In genomic region chr7:139949893-139950282, GRCm38 (mm10) we compare ENCODE assay signal across 8 mouse cellular contexts. TPM values are rescaled to one million over a fixed set of nuclear protein-coding genes. Genes with fewer than 3 reads are reported as not detected.
DNase-seq lines count a peak whose midpoint lies in the region; ATAC-seq and TF ChIP-seq lines count a peak whose summit lies in the region.

No protein-coding gene starts in this region.

- H3K4me3 ChIP-seq in kidney, adult 2 months (ENCODE audit: insufficient read depth, low read depth, low read length), result peak overlapping the region; percentile 66
- peak overlapping the region; percentile 61 for H3K4me3 ChIP-seq in lung, postnatal 0 days (ENCODE audit: low read depth, low read length)
- H3K4me3 ChIP-seq in olfactory bulb, adult 2 months (ENCODE audit: insufficient read depth, low read depth, low read length), result peak overlapping the region; percentile 46

- TF ChIP-seq CTCF in brain, embryonic 14.5 days (IDR thresholded peaks at IDR 0.05; ENCODE audit: borderline replicate concordance, extremely low read depth, insufficient read depth, insufficient read length), result peak; percentile 57
- peak; percentile 34; the same call in 1 of the 2 replicates for TF ChIP-seq CTCF in kidney, adult 2 months (conservative IDR thresholded peaks at IDR 0.05; ENCODE audit: insufficient read depth, insufficient read length, low read depth, low read length)
- TF ChIP-seq CTCF in lung, postnatal 0 days (IDR thresholded peaks at IDR 0.05), result peak; percentile 71
- no peak for TF ChIP-seq CTCF in olfactory bulb, adult 2 months (IDR thresholded peaks at IDR 0.05; ENCODE audit: insufficient read depth, low read depth, low read length)

- no peak for TF ChIP-seq EP300 in lung, postnatal 0 days (IDR thresholded peaks at IDR 0.05)

- H3K27me3 ChIP-seq in kidney, adult 2 months (replicated peaks; ENCODE audit: control insufficient read depth, insufficient read depth, low read length), result no peaks in the 10 kb centered on the region
- H3K27me3 ChIP-seq in lung, postnatal 0 days (replicated peaks; ENCODE audit: insufficient read depth, low read length), result no peaks in the 10 kb centered on the region; the same call in none of the 2 replicates

- H3K4me1 ChIP-seq in kidney, adult 2 months (ENCODE audit: control insufficient read depth, insufficient read depth, low read length), result no peaks in the 10 kb centered on the region
- no peaks in the 10 kb centered on the region for H3K4me1 ChIP-seq in lung, postnatal 0 days (ENCODE audit: insufficient read depth, low read depth, low read length)
- H3K4me1 ChIP-seq in olfactory bulb, adult 2 months (ENCODE audit: control insufficient read depth, insufficient read depth, low read length), result peaks cover 14% of the 10 kb centered on the region

- DNase-seq in embryo, embryonic 10 days (ENCODE audit: low spot score), result peak; percentile 78
- no peak for DNase-seq in embryo, embryonic 9.5 days (ENCODE audit: extremely low spot score)
- peak; percentile 50 for DNase-seq in brain, embryonic 14.5 days (ENCODE audit: low read depth)
- DNase-seq in heart, adult 18-20 months, result peak; percentile 63 to 71
- peak; percentile 41 for DNase-seq in kidney, adult 2 months
- peak; percentile 85 for DNase-seq in lung, postnatal 0 days (ENCODE audit: low spot score)
- no peak for DNase-seq in cerebellum, postnatal 36 days

- no peak for TF ChIP-seq POLR2A in brain, embryonic 14.5 days (IDR thresholded peaks at IDR 0.05; ENCODE audit: borderline replicate concordance, extremely low read depth, insufficient read depth, insufficient read length, poor library complexity, severe bottlenecking)
- no peak for TF ChIP-seq POLR2A in kidney, adult 2 months (IDR thresholded peaks at IDR 0.05; ENCODE audit: low read depth, low read length)
- TF ChIP-seq POLR2A in olfactory bulb, adult 2 months (IDR thresholded peaks at IDR 0.05; ENCODE audit: insufficient read depth, low read depth, low read length), result no peak

- no peaks in the 10 kb centered on the region for H3K36me3 ChIP-seq in kidney, adult 2 months (ENCODE audit: control insufficient read depth, insufficient read depth, low read length)
- H3K36me3 ChIP-seq in lung, postnatal 0 days (ENCODE audit: insufficient read depth, low read length), result no peaks in the 10 kb centered on the region

- H3K4me2 ChIP-seq in lung, postnatal 0 days (replicated peaks; ENCODE audit: low read depth, low read length), result peak overlapping the region; percentile 89

- 10% methylated on average over 15 of the region's 15 CpGs for WGBS in kidney, adult 2 months
- 2% methylated on average over 15 of the region's 15 CpGs for WGBS in lung, postnatal 0 days
- 20% methylated on average over 15 of the region's 15 CpGs for WGBS in olfactory bulb, adult 2 months

- H3K9me3 ChIP-seq in lung, postnatal 0 days (ENCODE audit: low read length), result no peaks in the 10 kb centered on the region

- H3K9ac ChIP-seq in lung, postnatal 0 days (replicated peaks; ENCODE audit: low read depth), result peak overlapping the region; percentile 51

- 0 out of 2 replicates have a peak overlapping the region, but pooled peaks have one; percentile 17 for H3K27ac ChIP-seq in kidney, adult 2 months (ENCODE audit: insufficient read depth, low read depth, low read length)
- H3K27ac ChIP-seq in lung, postnatal 0 days (ENCODE audit: low read length), result peak overlapping the region; percentile 47; the same call in 1 of the 2 replicates
- H3K27ac ChIP-seq in olfactory bulb, adult 2 months (ENCODE audit: insufficient read depth, low read depth, low read length), result no peak overlapping the region

- peak; percentile 84 for ATAC-seq in lung, postnatal 0 days

RNA-seq across cellular contexts. Expression of gene Utf1, which starts 6.3 kb away (rescaled TPM):
- not detected in 2 replicates for polyA plus RNA-seq in brain, embryonic 14.5 days (2012; rRNA removed)
- not detected for total RNA-seq in heart, adult 18-20 months (2021)
- 0.13 TPM in 1 of 2 replicates, not detected in the other for polyA plus RNA-seq in kidney, adult 2 months (2012; rRNA removed)
- polyA plus RNA-seq in lung, postnatal 0 days (2015; fragmentation: Nextera tagmentation; extraction: Ambion mirVana), result not detected in 2 replicates
- not detected in 2 replicates for polyA plus RNA-seq in olfactory bulb, adult 2 months (2012; ENCODE audit: insufficient read depth, insufficient read length, low replicate concordance, missing spikeins)

RNA-seq across cellular contexts. Expression of gene 6430531B16Rik, which starts 28.7 kb away (rescaled TPM):
- polyA plus RNA-seq in brain, embryonic 14.5 days (2012; rRNA removed), result 0.55 and 0.76 TPM in 2 replicates
- total RNA-seq in heart, adult 18-20 months (2021), result not detected
- polyA plus RNA-seq in kidney, adult 2 months (2012; rRNA removed), result 0.13 and 0.29 TPM in 2 replicates
- 5.6 and 7.3 TPM in 2 replicates for polyA plus RNA-seq in lung, postnatal 0 days (2015; fragmentation: Nextera tagmentation; extraction: Ambion mirVana)
- not detected in 2 replicates for polyA plus RNA-seq in olfactory bulb, adult 2 months (2012; ENCODE audit: insufficient read depth, insufficient read length, low replicate concordance, missing spikeins)

RNA-seq across cellular contexts. Expression of gene Adam8, which starts 42.5 kb away (rescaled TPM):
- 12.7 and 14.7 TPM in 2 replicates for polyA plus RNA-seq in brain, embryonic 14.5 days (2012; rRNA removed)
- 1 to 10 TPM in 1 of 2 experiments, under 1 TPM in 1; 0.37 to 2.1 TPM for total RNA-seq in heart, adult 18-20 months (2021)
- polyA plus RNA-seq in kidney, adult 2 months (2012; rRNA removed), result 1.8 and 2.2 TPM in 2 replicates
- polyA plus RNA-seq in lung, postnatal 0 days (2015; fragmentation: Nextera tagmentation; extraction: Ambion mirVana), result 5.8 and 7.0 TPM in 2 replicates
- not detected in 2 replicates for polyA plus RNA-seq in olfactory bulb, adult 2 months (2012; ENCODE audit: insufficient read depth, insufficient read length, low replicate concordance, missing spikeins)

RNA-seq across cellular contexts. Expression of gene Kndc1, which starts 55.4 kb away (rescaled TPM):
- 17.0 and 33.3 TPM in 2 replicates for polyA plus RNA-seq in brain, embryonic 14.5 days (2012; rRNA removed)
- under 1 TPM in 1 of 2 experiments, not detected in 1; 0.26 TPM for total RNA-seq in heart, adult 18-20 months (2021)
- polyA plus RNA-seq in kidney, adult 2 months (2012; rRNA removed), result 0.02 TPM in 1 of 2 replicates, not detected in the other
- 0.97 and 0.98 TPM in 2 replicates for polyA plus RNA-seq in lung, postnatal 0 days (2015; fragmentation: Nextera tagmentation; extraction: Ambion mirVana)
- not detected in 2 replicates for polyA plus RNA-seq in olfactory bulb, adult 2 months (2012; ENCODE audit: insufficient read depth, insufficient read length, low replicate concordance, missing spikeins)

Comparison
In these comparisons a context has a peak if more than half of its experiments do, and no peak if none do; other contexts are left out.
1. DNase-seq: peak in embryo, embryonic 10 days (single experiment), brain, embryonic 14.5 days (single experiment), heart, adult 18-20 months (2 of 2), kidney, adult 2 months (single experiment) and lung, postnatal 0 days (single experiment); none in embryo, embryonic 9.5 days (single experiment) and cerebellum, postnatal 36 days (0 of 2).
2. Peak in every context shown above with its lines, with median percentiles within 50 percentile points of each other: H3K4me3 ChIP-seq.